Mouse (Mus musculus): ENCODE measurements around the gene Rundc3b.

DNA sequence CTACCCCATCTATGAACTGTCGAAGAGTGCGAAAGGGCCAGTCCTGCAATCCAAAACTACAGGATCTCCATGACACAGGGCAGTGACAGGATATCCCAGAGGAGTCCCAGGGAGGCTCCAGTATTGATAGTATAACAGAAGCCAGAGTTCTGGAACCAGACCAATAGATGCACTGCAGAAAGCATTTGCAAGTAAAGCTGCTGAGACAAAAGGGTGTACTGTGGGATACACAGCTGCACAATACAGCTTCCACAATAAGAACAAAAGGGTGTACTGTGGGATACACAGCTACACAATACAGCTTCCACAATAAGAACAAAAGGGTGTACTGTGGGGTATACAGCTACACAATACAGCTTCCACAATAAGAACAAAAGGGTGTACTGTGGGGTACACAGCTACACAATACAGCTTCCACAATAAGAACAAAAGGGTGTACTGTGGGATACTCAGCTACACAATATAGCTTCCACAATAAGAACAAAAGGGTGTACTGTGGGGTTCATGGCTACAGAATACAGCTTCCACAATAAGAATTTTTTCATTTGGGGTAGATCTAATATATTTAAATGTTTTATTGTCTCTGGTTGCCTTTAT is 134.0 kb downstream of the Rundc3b start:
- TF ChIP-seq CTCF (IDR thresholded peaks at IDR 0.05; ENCODE audit: low read depth) = no peak
- TF ChIP-seq EP300 (IDR thresholded peaks at IDR 0.05; ENCODE audit: low read depth) = no peak
